Mouse (Mus musculus) splenic B cell, adult 2 months (primary cell): ENCODE data around the gene Itpr2.
A peak's percentile ranks its signal among the peaks of the same experiment; 100 is the strongest.

ENCODE experiments used
- DNase-seq: peaks from one replicate; pipeline ENCODE4 v3.0.0-alpha.2; 2011; ENCODE audit warnings: low read depth, low spot score
- H3K27me3 ChIP-seq: 2 replicates; pipeline ENCODE4 v1.6.1; 2012; ENCODE audit warnings: mild to moderate bottlenecking, low read length, moderate library complexity, mixed read lengths; ENCODE audit not compliant: control insufficient read depth, poor library complexity, insufficient read depth, severe bottlenecking
- H3K36me3 ChIP-seq: 2 replicates; pipeline ENCODE4 v1.6.1; 2012; ENCODE audit warnings: mild to moderate bottlenecking, low read length, moderate library complexity, mixed read lengths; ENCODE audit not compliant: control insufficient read depth, poor library complexity, insufficient read depth, severe bottlenecking

Gene Itpr2

GRCm38 (mm10) chr6:146521456-146522245 is 19.6 kb upstream of the Itpr2 start:
- no peaks in the 10 kb centered on the region for H3K27me3 ChIP-seq
- peak; percentile 28 for DNase-seq
- H3K36me3 ChIP-seq: no peaks in the 10 kb centered on the region

GRCm38 (mm10) chr6:146519019-146519418 is 17.0 kb upstream of the Itpr2 start:
- Histone ChIP-seq H3K27me3 (no peaks in the 10 kb centered on the region), H3K36me3 (no peaks in the 10 kb centered on the region)
- DNase-seq: no peak

GRCm38 (mm10) chr6:146515936-146516335 is 13.9 kb upstream of the Itpr2 start:
- no peak for DNase-seq
- Histone ChIP-seq H3K27me3 (no peaks in the 10 kb centered on the region), H3K36me3 (no peaks in the 10 kb centered on the region)

GRCm38 (mm10) chr6:146514531-146514948 is 12.5 kb upstream of the Itpr2 start:
- no peaks in the 10 kb centered on the region for H3K36me3 ChIP-seq
- no peaks in the 10 kb centered on the region for H3K27me3 ChIP-seq
- DNase-seq: peak; percentile 75

- Histone ChIP-seq H3K36me3 (no peaks in the 10 kb centered on the region), H3K27me3 (no peaks in the 10 kb centered on the region)
- no peak for DNase-seq
Observed at GRCm38 (mm10) chr6:146513899-146514298, 11.9 kb upstream of the Itpr2 start.

GRCm38 (mm10) chr6:146513384-146513783 is 11.4 kb upstream of the Itpr2 start:
- Histone ChIP-seq H3K36me3 (no peaks in the 10 kb centered on the region), H3K27me3 (no peaks in the 10 kb centered on the region)
- no peak for DNase-seq

- no peaks in the 10 kb centered on the region for H3K36me3 ChIP-seq
- H3K27me3 ChIP-seq: no peaks in the 10 kb centered on the region
- peak; percentile 52 for DNase-seq
Observed at GRCm38 (mm10) chr6:146511511-146511910, 9.5 kb upstream of the Itpr2 start.

- no peak for DNase-seq
- Histone ChIP-seq H3K36me3 (no peaks in the 10 kb centered on the region), H3K27me3 (no peaks in the 10 kb centered on the region)
Observed at GRCm38 (mm10) chr6:146509891-146510290, 7.9 kb upstream of the Itpr2 start.

- no peaks in the 10 kb centered on the region for H3K27me3 ChIP-seq
- no peak for DNase-seq
- no peaks in the 10 kb centered on the region for H3K36me3 ChIP-seq
Observed at GRCm38 (mm10) chr6:146504459-146504858, 2.4 kb upstream of the Itpr2 start.

- H3K36me3 ChIP-seq: no peaks in the 10 kb centered on the region
- H3K27me3 ChIP-seq: no peaks in the 10 kb centered on the region
- no peak for DNase-seq
Observed at GRCm38 (mm10) chr6:146502856-146503255, 833 bp upstream of the Itpr2 start.

GRCm38 (mm10) chr6:146501316-146501865 is 632 bp downstream of the Itpr2 start:
- peak; percentile 78 for DNase-seq
- H3K27me3 ChIP-seq: no peaks in the 10 kb centered on the region
- no peaks in the 10 kb centered on the region for H3K36me3 ChIP-seq

GRCm38 (mm10) chr6:146500771-146501170 is 1.3 kb downstream of the Itpr2 start:
- no peaks in the 10 kb centered on the region for H3K27me3 ChIP-seq
- no peaks in the 10 kb centered on the region for H3K36me3 ChIP-seq
- no peak for DNase-seq

GRCm38 (mm10) chr6:146500206-146500605 is 1.8 kb downstream of the Itpr2 start:
- H3K36me3 ChIP-seq: no peaks in the 10 kb centered on the region
- no peaks in the 10 kb centered on the region for H3K27me3 ChIP-seq
- DNase-seq: no peak

- Histone ChIP-seq H3K36me3 (no peaks in the 10 kb centered on the region), H3K27me3 (no peaks in the 10 kb centered on the region)
- no peak for DNase-seq
Observed at GRCm38 (mm10) chr6:146499566-146499965, 2.5 kb downstream of the Itpr2 start.

- Histone ChIP-seq H3K36me3 (no peaks in the 10 kb centered on the region), H3K27me3 (no peaks in the 10 kb centered on the region)
- DNase-seq: no peak
Observed at GRCm38 (mm10) chr6:146498416-146498815, 3.6 kb downstream of the Itpr2 start.
